Mouse (Mus musculus) C2C12 (cell line): ENCODE results near the gene 1110002E22Rik. TPM values are rescaled to one million over a fixed set of nuclear protein-coding genes. Genes with fewer than 3 reads are reported as not detected.

Source experiments
- H3K27me3 ChIP-seq: one replicate; pipeline ENCODE4 v1.6.1; 2011; ENCODE audit not compliant: control insufficient read depth, insufficient read depth, insufficient read length
- H3K36me3 ChIP-seq: one replicate; pipeline ENCODE4 v1.6.1; 2011; ENCODE audit not compliant: control insufficient read depth, insufficient read depth
- H3K4me3 ChIP-seq: one replicate; pipeline ENCODE4 v1.5.1; 2011; ENCODE audit warnings: mild to moderate bottlenecking, control low read depth; ENCODE audit not compliant: poor library complexity, insufficient read depth, severe bottlenecking
- H3K79me2 ChIP-seq: one replicate; pipeline ENCODE4 v1.6.1; 2011; ENCODE audit not compliant: control insufficient read depth, insufficient read depth
- H3K79me3 ChIP-seq: one replicate; pipeline ENCODE4 v1.6.1; 2011; ENCODE audit warnings: low read depth, control low read depth
- H3ac ChIP-seq: one replicate; pipeline ENCODE3; 2011; ENCODE audit warnings: low read depth; ENCODE audit not compliant: control insufficient read depth, insufficient read length
- CEBPB ChIP-seq: IDR thresholded peaks from one replicate; pipeline ENCODE4 v1.6.1; 2011; ENCODE audit warnings: low read depth, mild to moderate bottlenecking, control low read depth, moderate library complexity
- CTCF ChIP-seq: IDR thresholded peaks from one replicate; pipeline ENCODE4 v1.5.1; 2011; ENCODE audit not compliant: control insufficient read depth, insufficient read depth, insufficient read length
- FOSL1 ChIP-seq: IDR thresholded peaks from one replicate; pipeline ENCODE4 v1.8.0; 2011; ENCODE audit warnings: mild to moderate bottlenecking, low read length; ENCODE audit not compliant: poor library complexity, insufficient read depth, severe bottlenecking
- MAX ChIP-seq: IDR thresholded peaks from one replicate; pipeline ENCODE4 v1.6.1; 2011; ENCODE audit warnings: mild to moderate bottlenecking, control low read depth
- MYOD1 ChIP-seq: IDR thresholded peaks from one replicate; pipeline ENCODE4 v1.6.1; 2011; ENCODE audit warnings: low read depth; ENCODE audit not compliant: control insufficient read depth, insufficient read length
- MYOG ChIP-seq: IDR thresholded peaks from one replicate; pipeline ENCODE4 v1.6.1; 2011; ENCODE audit not compliant: control insufficient read depth, insufficient read length; ENCODE audit errors: extremely low read depth
- USF1 ChIP-seq: IDR thresholded peaks from one replicate; pipeline ENCODE4 v1.6.1; 2011; ENCODE audit warnings: low read depth, mild to moderate bottlenecking, control low read depth, moderate library complexity
- polyA plus RNA-seq: library from polyadenylated mRNA; unstranded; fragments of >200 nt; fragmentation: generic; extraction: Trizol; gene quantifications from one replicate; pipeline ENCODE4 v1.2.1, GENCODE M21; 2012; ENCODE audit warnings: missing spikeins

1110002E22Rik gene
- polyA plus RNA-seq, 1 experiment, result 6.5 TPM

GRCm38 (mm10) chr3:138056976-138057375 lies 7.9 kb upstream of the 1110002E22Rik start:
- H3K79me2 ChIP-seq, result no peaks in the 10 kb centered on the region
- TF ChIP-seq MYOG, result no peak
- no peak for TF ChIP-seq CTCF
- no peak for TF ChIP-seq MAX
- TF ChIP-seq FOSL1, result no peak
- no peak for TF ChIP-seq CEBPB

GRCm38 (mm10) chr3:138058226-138058625 lies 6.6 kb upstream of the 1110002E22Rik start:
- no peak for TF ChIP-seq MYOD1
- TF ChIP-seq MYOG, result no peak
- no peak for TF ChIP-seq USF1
- no peak for TF ChIP-seq FOSL1
- TF ChIP-seq MAX, result no peak
- no peak for TF ChIP-seq CTCF
- TF ChIP-seq CEBPB, result no peak
- Histone ChIP-seq H3ac (no peak overlapping the region), H3K27me3 (no peaks in the 10 kb centered on the region), H3K4me3 (no peak overlapping the region), H3K79me2 (no peaks in the 10 kb centered on the region), H3K79me3 (no peaks in the 10 kb centered on the region), H3K36me3 (no peaks in the 10 kb centered on the region)

More at GRCm38 (mm10) chr3:138056976-138057375, 7.9 kb upstream of the 1110002E22Rik start:
- no peaks in the 10 kb centered on the region for H3K36me3 ChIP-seq
- H3K4me3 ChIP-seq, result no peak overlapping the region
- H3ac ChIP-seq, result no peak overlapping the region
- no peaks in the 10 kb centered on the region for H3K79me3 ChIP-seq
- H3K27me3 ChIP-seq, result no peaks in the 10 kb centered on the region

GRCm38 (mm10) chr3:138060429-138060828 lies 4.4 kb upstream of the 1110002E22Rik start:
- peaks cover 8% of the 10 kb centered on the region for H3K79me2 ChIP-seq
- TF ChIP-seq CTCF (no peak), USF1 (no peak), CEBPB (no peak), MYOG (no peak), FOSL1 (no peak), MAX (no peak), MYOD1 (no peak)
- H3K4me3 ChIP-seq, result no peak overlapping the region
- no peak overlapping the region for H3ac ChIP-seq
- H3K27me3 ChIP-seq, result no peaks in the 10 kb centered on the region
- H3K36me3 ChIP-seq, result no peaks in the 10 kb centered on the region
- H3K79me3 ChIP-seq, result peaks cover 2% of the 10 kb centered on the region

- H3ac ChIP-seq, result no peak overlapping the region
- TF ChIP-seq CEBPB (peak; percentile 99), MYOD1 (peak; percentile 48), FOSL1 (peak; percentile 88), MAX (peak; percentile 89), CTCF (no peak), MYOG (no peak)
Observed at GRCm38 (mm10) chr3:138061205-138061911, 3.5 kb upstream of the 1110002E22Rik start.

GRCm38 (mm10) chr3:138062673-138063072 lies 2.2 kb upstream of the 1110002E22Rik start:
- Histone ChIP-seq H3K79me2 (peaks cover 31% of the 10 kb centered on the region), H3ac (no peak overlapping the region), H3K4me3 (peak overlapping the region; percentile 0), H3K36me3 (no peaks in the 10 kb centered on the region), H3K27me3 (no peaks in the 10 kb centered on the region), H3K79me3 (peaks cover 24% of the 10 kb centered on the region)
- TF ChIP-seq USF1, result peak; percentile 34
- no peak for TF ChIP-seq MYOG
- peak; percentile 92 for TF ChIP-seq MYOD1
- TF ChIP-seq MAX, result no peak
- TF ChIP-seq CTCF, result no peak
- TF ChIP-seq CEBPB, result no peak
- no peak for TF ChIP-seq FOSL1

More at GRCm38 (mm10) chr3:138061205-138061911, 3.5 kb upstream of the 1110002E22Rik start:
- Histone ChIP-seq H3K4me3 (no peak overlapping the region), H3K79me2 (peaks cover 17% of the 10 kb centered on the region), H3K27me3 (no peaks in the 10 kb centered on the region), H3K36me3 (no peaks in the 10 kb centered on the region), H3K79me3 (peaks cover 11% of the 10 kb centered on the region)
